Mouse (Mus musculus) limb, embryonic 14.5 days (tissue): ENCODE measurements around the gene Tsr3. TPM values are rescaled to one million over a fixed set of nuclear protein-coding genes. Genes with fewer than 3 reads are reported as not detected.
"Not testable (repeated sequence)": the region's sequence is repeated elsewhere in the genome, so short reads cannot be mapped to it uniquely, and the experiment has no call there.

ENCODE experiments used
- ATAC-seq: fragments of 200-750 bp; cut with Nextera tagmentation; 2 replicates; pipeline ENCODE4 v1.8.0; 2017; ENCODE audit warnings: low read depth, moderate number of reproducible peaks, moderate TSS enrichment; ENCODE audit not compliant: low FRiP score
- DNase-seq: peaks from one replicate; pipeline ENCODE4 v3.0.0-alpha.2; 2015; ENCODE audit warnings: low spot score
- H3K27ac ChIP-seq: fragments of 300-500 bp; sonication (generic); replicated peaks from 2 replicates; pipeline ENCODE4 v1.5.1; 2014; ENCODE audit warnings: low read depth, mild to moderate bottlenecking, low read length, moderate library complexity, mixed read lengths
- H3K27me3 ChIP-seq: fragments of 300-500 bp; sonication (generic); 2 replicates; pipeline ENCODE4 v1.6.1; 2014; ENCODE audit warnings: low read length, mixed read lengths; ENCODE audit not compliant: control insufficient read depth, insufficient read depth
- H3K36me3 ChIP-seq: fragments of 300-500 bp; sonication (generic); 2 replicates; pipeline ENCODE4 v1.6.1; 2014; ENCODE audit warnings: mild to moderate bottlenecking, low read length, moderate library complexity, mixed read lengths; ENCODE audit not compliant: control insufficient read depth, insufficient read depth
- H3K4me1 ChIP-seq: fragments of 300-500 bp; sonication (generic); 2 replicates; pipeline ENCODE4 v1.6.1; 2014; ENCODE audit warnings: antibody characterized with exemption, low read length, mixed read lengths; ENCODE audit not compliant: control insufficient read depth, insufficient read depth
- H3K4me2 ChIP-seq: fragments of 300-500 bp; sonication (generic); replicated peaks from 2 replicates; pipeline ENCODE4 v1.6.1; 2014; ENCODE audit warnings: low read depth, mild to moderate bottlenecking, low read length, moderate library complexity; ENCODE audit not compliant: severe bottlenecking
- H3K4me3 ChIP-seq: fragments of 300-500 bp; sonication (generic); replicated peaks from 2 replicates; pipeline ENCODE4 v1.5.1; 2014; ENCODE audit warnings: low read length
- H3K9ac ChIP-seq: fragments of 300-500 bp; sonication (generic); 2 replicates; pipeline ENCODE4 v1.6.1; 2014; ENCODE audit warnings: mild to moderate bottlenecking, low read depth, low read length, moderate library complexity; ENCODE audit not compliant: severe bottlenecking
- H3K9me3 ChIP-seq: fragments of 300-500 bp; sonication (generic); 2 replicates; pipeline ENCODE4 v1.6.1; 2016; ENCODE audit warnings: low read length; ENCODE audit not compliant: control insufficient read depth
- POLR2A ChIP-seq: fragments of 200-500 bp; IDR thresholded peaks from 2 replicates; pipeline ENCODE4 v1.8.0; 2012; ENCODE audit warnings: inconsistent platforms, mild to moderate bottlenecking, moderate library complexity, borderline replicate concordance; ENCODE audit not compliant: insufficient read depth, insufficient read length; ENCODE audit errors: extremely low read depth
- WGBS: fragments of 180-500 bp; shearing (Covaris S2); extraction: QIAGEN DNeasy Blood & Tissue Kit; methylation state at CpG from one replicate; pipeline ENCODE4 v1.1.7; 2014; 5-methylcytosine and 5-hydroxymethylcytosine counted together
- polyA plus RNA-seq, 2 experiments: library from polyadenylated mRNA; depleted of rRNA in 1 of 2; stranded (reverse) in 1 of 2; unstranded in 1 of 2; fragments of >200 nt; fragmentation: Nextera tagmentation in 1 of 2; extraction: Ambion mirVana in 1 of 2; gene quantifications; 2 replicates each; pipeline versions ENCODE4 v1.2.1 to v1.2.3; 2012 to 2014

Gene Tsr3
- polyA plus RNA-seq, 2 experiments: 43.7 to 47.9 TPM

GRCm38 (mm10) chr17:25222951-25223601 lies 16.9 kb upstream of the Tsr3 start:
- TF ChIP-seq POLR2A: no peak
- ATAC-seq (no peak), DNase-seq (no peak)
- Histone ChIP-seq H3K27ac (no peak overlapping the region), H3K27me3 (no peaks in the 10 kb centered on the region), H3K9ac (no peak overlapping the region), H3K4me3 (no peak overlapping the region), H3K36me3 (peaks cover 38% of the 10 kb centered on the region), H3K4me1 (peaks cover 9% of the 10 kb centered on the region; the same call in 1 of the 2 replicates), H3K4me2 (peak overlapping the region; percentile 74; the same call in 1 of the 2 replicates), H3K9me3 (no peaks in the 10 kb centered on the region)
- 47% methylated on average over 6 of the region's 6 CpGs for WGBS

GRCm38 (mm10) chr17:25224586-25225222 lies 15.3 kb upstream of the Tsr3 start:
- H3K4me2 ChIP-seq: no peak overlapping the region
- H3K36me3 ChIP-seq: peaks cover 28% of the 10 kb centered on the region
- ATAC-seq (no peak), DNase-seq (no peak)
- no peaks in the 10 kb centered on the region for H3K27me3 ChIP-seq
- H3K9ac ChIP-seq: no peak overlapping the region
- no peak for TF ChIP-seq POLR2A
- WGBS: 88% methylated on average over 7 of the region's 7 CpGs
- H3K9me3 ChIP-seq: no peaks in the 10 kb centered on the region
- peaks cover 9% of the 10 kb centered on the region; the same call in 1 of the 2 replicates for H3K4me1 ChIP-seq
- no peak overlapping the region for H3K27ac ChIP-seq
- no peak overlapping the region for H3K4me3 ChIP-seq

DNA sequence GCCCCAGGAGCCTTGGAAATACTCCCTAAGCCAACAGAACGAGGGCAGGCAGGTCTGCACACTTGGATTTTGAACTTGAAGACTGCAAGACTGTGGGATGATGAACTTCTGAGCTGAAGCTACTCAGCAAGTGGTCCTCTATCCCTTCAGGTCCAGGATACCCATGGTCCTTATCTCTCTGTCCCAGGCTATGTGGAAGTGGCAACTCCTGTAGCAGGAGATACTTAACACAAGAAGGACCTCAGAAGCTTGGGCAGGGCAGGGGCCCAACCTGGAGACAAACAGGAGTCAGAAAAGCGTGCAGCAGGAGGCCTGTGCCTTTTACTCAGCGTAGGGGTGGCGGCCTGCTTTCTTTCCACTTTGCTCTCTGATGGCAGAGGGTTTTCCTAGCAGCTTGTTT lies 14.3 kb upstream of the Tsr3 start:
- Histone ChIP-seq H3K27ac (no peak overlapping the region), H3K36me3 (peaks cover 31% of the 10 kb centered on the region), H3K27me3 (no peaks in the 10 kb centered on the region), H3K9ac (no peak overlapping the region), H3K9me3 (no peaks in the 10 kb centered on the region), H3K4me3 (no peak overlapping the region), H3K4me2 (no peak overlapping the region), H3K4me1 (peaks cover 9% of the 10 kb centered on the region; the same call in 1 of the 2 replicates)
- DNase-seq (no peak), ATAC-seq (no peak)
- TF ChIP-seq POLR2A: no peak
- WGBS: 88% methylated on average over 4 of the region's 4 CpGs

GRCm38 (mm10) chr17:25227991-25228390 lies 12.0 kb upstream of the Tsr3 start:
- ATAC-seq (no peak), DNase-seq (no peak)
- H3K9me3 ChIP-seq: no peaks in the 10 kb centered on the region
- no peaks in the 10 kb centered on the region for H3K4me1 ChIP-seq
- H3K4me2 ChIP-seq: no peak overlapping the region
- WGBS: 86% methylated on average over 5 of the region's 5 CpGs
- no peaks in the 10 kb centered on the region for H3K27me3 ChIP-seq
- no peak for TF ChIP-seq POLR2A
- H3K36me3 ChIP-seq: peaks cover 37% of the 10 kb centered on the region
- H3K9ac ChIP-seq: no peak overlapping the region
- H3K4me3 ChIP-seq: no peak overlapping the region
- no peak overlapping the region for H3K27ac ChIP-seq

- H3K9ac ChIP-seq, H3K9me3 ChIP-seq, H3K4me3 ChIP-seq, H3K27me3 ChIP-seq, H3K4me1 ChIP-seq, DNase-seq, H3K4me2 ChIP-seq, ATAC-seq, H3K27ac ChIP-seq: not testable (repeated sequence)
- 77% methylated on average over 15 of the region's 17 CpGs for WGBS
- peaks cover 46% of the 10 kb centered on the region for H3K36me3 ChIP-seq
These were observed 9.8 kb upstream of the Tsr3 start for GRCm38 (mm10) chr17:25230014-25230655.
